Mouse (Mus musculus) macrophage (primary cell): ENCODE data around the gene Ccdc183. TPM values are rescaled to one million over a fixed set of nuclear protein-coding genes. Genes with fewer than 3 reads are reported as not detected.

Experiments
- H3K27ac ChIP-seq: fragments of 350-480 bp; formaldehyde crosslinking; 2 replicates; pipeline ENCODE4 v1.9.0; 2021
- H3K36me3 ChIP-seq: fragments of 350-480 bp; formaldehyde crosslinking; 2 replicates; pipeline ENCODE4 v1.9.0; 2021; ENCODE audit errors: inconsistent target
- H3K4me3 ChIP-seq: fragments of 350-480 bp; formaldehyde crosslinking; 2 replicates; pipeline ENCODE4 v1.9.0; 2021; ENCODE audit errors: inconsistent target
- H3K79me2 ChIP-seq: fragments of 350-480 bp; formaldehyde crosslinking; 2 replicates; pipeline ENCODE4 v1.9.0; 2021; ENCODE audit errors: inconsistent target
- WGBS: methylation state at CpG from one replicate; pipeline ENCODE4 v1.1.7; 2026; ENCODE audit warnings: inconsistent platforms; ENCODE audit not compliant: missing documents; 5-methylcytosine and 5-hydroxymethylcytosine counted together
- polyA plus RNA-seq: library from polyadenylated mRNA; stranded (reverse); fragments of 250-400 nt; gene quantifications from 3 replicates; pipeline ENCODE4 v1.2.4, GENCODE M21; 2018; ENCODE audit warnings: inconsistent platforms

Gene Ccdc183
- polyA plus RNA-seq, 1 experiment from 2014 or later, result not detected

DNA sequence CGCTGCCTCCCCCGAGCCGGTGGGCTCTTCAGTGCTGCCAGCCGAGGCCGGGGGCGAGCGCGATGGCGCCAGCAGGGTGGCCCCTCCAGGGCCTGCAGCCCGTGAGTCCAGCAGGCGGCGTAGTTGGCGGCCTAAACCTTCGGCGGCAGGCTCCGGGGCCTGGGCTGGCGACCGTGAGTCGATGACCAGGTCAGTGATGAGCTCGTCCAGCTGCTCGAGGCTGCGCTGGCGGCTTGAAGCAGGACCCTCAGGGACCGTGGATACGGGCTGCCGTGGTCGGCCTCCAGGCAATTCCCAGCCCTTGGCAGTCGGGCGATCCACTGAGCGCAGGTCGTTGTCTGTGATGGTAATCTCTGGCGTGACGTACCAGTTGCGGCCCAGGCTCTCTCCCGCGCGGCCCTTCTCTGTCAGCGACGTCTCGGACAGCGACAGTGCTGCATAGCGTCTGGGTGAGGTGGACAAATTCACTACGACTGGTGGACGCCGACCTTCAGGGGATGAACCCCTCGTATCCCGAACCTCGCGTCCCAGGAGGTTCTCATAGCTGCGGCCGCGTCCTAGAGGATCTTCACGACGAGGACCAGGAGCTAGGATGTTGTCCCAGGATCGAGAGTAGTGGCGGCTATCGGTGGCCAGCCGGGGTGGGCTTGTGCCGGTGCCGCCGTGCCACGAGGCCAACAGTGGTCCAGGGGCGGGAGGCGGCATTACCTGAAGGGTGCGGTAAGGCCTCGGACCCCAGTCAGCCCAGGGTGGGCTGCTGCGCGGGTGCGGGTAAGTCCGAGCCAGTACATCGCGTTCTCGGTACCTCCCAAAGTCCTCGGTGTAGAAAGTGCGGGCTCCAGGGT, 39.3 kb downstream of the Ccdc183 start:
- Histone ChIP-seq H3K4me3 (no peak overlapping the region), H3K27ac (no peak overlapping the region), H3K79me2 (no peaks in the 10 kb centered on the region), H3K36me3 (peaks cover 1% of the 10 kb centered on the region; the same call in 1 of the 2 replicates)
- 11% methylated on average over 73 of the region's 75 CpGs for WGBS

DNA sequence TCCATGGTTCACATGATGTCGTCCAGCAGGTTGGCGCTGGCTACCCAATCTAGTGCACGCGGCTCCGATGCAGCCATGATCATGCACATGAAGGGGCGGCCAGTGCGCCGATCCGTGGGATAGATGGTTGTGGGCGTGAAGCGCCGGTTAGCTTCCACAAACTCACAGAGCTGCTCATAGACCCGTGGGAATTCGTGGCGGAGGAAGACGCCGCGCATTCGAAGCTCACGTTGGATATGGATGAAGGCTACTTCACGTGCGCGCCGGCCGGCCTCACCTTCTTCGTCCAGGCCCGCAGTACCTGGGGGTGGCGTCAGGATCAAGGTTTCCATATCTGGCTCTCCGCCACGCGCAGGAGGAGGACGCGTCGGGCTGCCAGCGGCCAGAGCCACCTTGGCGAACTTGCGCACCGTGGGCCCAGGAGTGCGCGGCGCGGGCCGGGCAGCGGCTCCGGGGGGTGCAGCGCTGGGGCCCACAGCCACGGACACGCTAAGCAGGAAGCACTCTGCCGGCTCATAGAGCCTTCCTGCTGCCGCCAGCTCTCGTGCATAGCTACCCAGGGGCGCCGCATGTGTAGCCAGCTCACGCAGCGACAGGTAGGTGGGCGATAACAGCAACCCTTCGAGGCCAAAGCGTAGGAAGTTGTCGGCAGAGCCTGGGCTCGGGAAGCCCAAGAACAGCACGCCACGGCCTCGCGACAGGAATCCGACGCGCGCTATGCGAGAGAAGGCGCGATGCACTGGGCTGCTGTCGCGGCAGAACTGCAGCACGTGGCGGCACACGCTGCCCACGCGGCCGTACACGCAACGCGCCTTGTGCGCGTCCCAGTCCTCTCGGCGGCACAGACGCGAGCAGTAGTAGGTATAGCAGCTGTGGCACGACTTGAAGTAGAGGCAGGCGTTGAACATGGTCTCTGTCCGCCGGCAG, 40.2 kb downstream of the Ccdc183 start:
- no peaks in the 10 kb centered on the region for H3K79me2 ChIP-seq
- WGBS, result 30% methylated on average over 87 of the region's 92 CpGs
- no peak overlapping the region for H3K4me3 ChIP-seq
- no peak overlapping the region for H3K27ac ChIP-seq
- no peaks in the 10 kb centered on the region for H3K36me3 ChIP-seq

DNA sequence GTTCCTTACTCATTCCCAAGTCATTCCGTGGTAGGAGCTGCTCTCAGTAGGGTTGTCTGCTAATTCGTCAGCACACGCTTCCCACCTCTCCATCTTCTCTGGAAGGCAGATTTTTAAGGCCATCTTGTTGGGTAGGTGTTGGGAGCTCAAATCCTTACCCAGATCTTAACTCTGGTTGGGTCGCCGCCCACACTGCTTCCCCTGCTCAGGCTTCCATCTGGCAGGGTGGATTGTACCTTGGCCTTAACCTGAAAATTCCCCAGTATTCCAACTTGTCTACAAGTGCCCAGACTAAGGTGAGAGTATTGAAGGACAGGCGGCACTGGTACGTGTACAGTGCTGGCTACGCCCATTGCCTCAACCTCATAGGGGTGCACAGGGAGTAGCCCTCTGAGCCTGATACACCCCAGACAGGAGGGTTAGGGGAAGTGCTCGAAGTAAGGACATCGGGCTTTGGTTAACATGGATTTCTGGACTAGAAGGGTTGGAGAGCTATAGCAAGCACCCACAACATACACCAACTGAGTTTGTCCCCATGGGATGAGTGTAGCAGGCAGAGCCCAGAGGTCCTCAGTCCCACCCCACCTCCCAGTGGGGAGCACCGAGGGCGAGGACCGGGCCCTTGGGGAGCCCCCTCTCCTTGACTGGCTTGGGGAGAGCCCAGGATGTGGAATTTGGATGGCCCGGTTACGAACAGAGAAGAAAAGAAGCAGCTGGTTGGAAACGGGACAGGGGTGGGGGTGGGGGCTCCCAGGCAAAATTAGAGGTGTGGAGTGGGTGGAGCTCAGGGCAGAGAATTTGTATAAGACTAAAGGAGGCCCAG, 41.2 kb downstream of the Ccdc183 start:
- 95% methylated on average over 13 of the region's 16 CpGs for WGBS
- no peaks in the 10 kb centered on the region for H3K36me3 ChIP-seq
- H3K27ac ChIP-seq, result no peak overlapping the region
- H3K79me2 ChIP-seq, result no peaks in the 10 kb centered on the region
- no peak overlapping the region for H3K4me3 ChIP-seq

DNA sequence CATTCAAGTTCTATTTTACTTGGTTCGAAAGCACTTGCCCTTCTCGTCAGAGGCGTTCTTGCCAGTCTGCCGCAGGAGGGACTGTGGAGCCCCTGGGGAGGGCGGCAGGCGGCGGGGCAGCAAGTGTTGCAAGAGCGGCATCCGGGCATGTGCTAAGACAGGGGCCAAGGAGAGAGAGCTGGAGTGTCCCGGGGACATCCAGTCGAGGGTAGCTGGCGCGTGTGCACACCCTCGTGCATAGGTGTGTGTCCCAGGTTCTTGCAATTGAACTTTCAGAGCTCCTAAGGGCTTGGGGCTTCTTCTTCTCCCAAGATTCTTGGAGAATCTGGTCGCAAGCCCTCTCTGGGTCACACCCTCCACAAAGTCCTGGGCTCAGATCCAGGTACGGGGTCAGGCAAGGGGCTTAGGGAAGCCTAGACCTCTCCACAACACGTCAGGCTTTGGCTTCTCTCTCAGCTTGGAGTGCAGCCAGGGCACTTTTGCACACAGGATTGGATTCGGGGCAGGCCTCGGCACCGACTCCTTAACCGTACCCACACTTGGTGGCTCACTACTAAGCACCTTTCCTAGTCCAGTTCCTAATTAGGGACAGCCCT, 41.9 kb downstream of the Ccdc183 start:
- Histone ChIP-seq H3K27ac (peak overlapping the region; percentile 52; the same call in 1 of the 2 replicates), H3K36me3 (no peaks in the 10 kb centered on the region), H3K79me2 (no peaks in the 10 kb centered on the region), H3K4me3 (peak overlapping the region; percentile 43)
- whole genome bisulfite sequencing, result 27% methylated on average over 21 of the region's 21 CpGs

DNA sequence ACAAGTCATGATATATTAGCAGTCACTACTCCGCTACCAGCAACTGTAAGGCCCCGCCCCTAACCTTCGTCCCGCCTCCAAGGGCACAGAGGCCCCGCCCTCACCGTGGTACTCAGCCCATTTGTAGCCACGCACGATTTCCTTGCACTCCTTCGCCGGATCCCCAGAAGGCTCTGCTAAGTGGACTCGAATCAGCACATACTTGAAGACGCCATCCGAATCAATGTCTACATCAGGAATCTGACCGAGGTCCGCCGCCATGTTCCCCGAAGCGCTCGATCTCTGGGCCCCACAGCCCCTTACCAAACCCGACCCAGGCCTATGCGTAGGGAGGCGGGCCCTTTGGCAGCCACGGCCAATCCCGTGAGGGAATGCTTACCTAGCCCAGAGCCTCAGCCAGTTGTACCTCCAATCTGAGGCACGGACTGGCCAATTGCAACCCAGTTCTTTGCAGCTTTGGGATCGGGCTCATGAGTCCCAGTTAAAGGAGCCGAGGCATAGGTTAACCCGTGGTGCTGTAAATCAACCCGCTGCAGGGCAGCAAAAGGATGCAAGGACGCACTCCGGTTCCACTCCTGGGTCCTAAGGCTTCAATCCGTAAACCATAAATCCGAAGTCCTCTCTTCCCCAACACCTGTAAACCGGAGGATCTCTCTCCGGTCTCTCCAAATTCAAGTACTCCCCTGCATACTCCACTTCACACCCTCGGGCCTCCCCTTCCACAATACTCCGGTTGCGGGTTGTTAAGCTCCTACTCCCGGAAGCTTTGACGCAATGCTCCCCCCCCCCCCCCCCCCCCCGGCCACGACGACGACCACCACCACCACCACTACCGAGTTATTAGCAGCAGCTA, 42.7 kb downstream of the Ccdc183 start, which contains the start of the genes Mamdc4 and Phpt1:
Mamdc4 (minus strand) TSS at position 267 of the 853 bp plus-strand sequence.
Phpt1 (minus strand) TSS at position 646 of the 853 bp plus-strand sequence.
- Histone ChIP-seq H3K36me3 (no peaks in the 10 kb centered on the region), H3K4me3 (peak within 1 kb of the TSS; percentile 43), H3K27ac (peak within 1 kb of the TSS; percentile 52), H3K79me2 (no peaks in the 10 kb centered on the region)
- WGBS, result under 1% methylated on average over 39 of the region's 45 CpGs

DNA sequence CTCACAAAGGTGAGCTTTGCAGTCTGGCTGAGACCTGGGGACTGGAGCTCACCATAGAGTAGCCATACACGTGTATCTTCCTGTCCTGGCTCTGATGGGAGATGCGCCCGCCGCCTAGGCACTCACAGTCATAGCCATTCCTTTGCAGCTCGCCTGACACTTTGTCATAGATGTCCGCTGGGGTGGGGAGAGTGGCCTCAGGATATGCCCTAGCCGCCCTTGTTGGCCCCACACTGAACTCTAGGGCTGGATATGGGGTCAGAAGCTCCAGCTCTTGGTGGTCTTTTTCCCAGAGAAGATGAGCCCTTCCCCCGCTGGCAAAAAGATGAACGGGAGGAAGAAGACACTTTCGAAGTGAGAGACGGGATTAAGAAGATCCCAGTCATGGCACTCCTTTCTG, 43.3 kb downstream of the Ccdc183 start:
- H3K36me3 ChIP-seq, result no peaks in the 10 kb centered on the region
- peak overlapping the region; percentile 43 for H3K4me3 ChIP-seq
- 24% methylated on average over 11 of the region's 11 CpGs for WGBS
- H3K79me2 ChIP-seq, result no peaks in the 10 kb centered on the region
- peak overlapping the region; percentile 52 for H3K27ac ChIP-seq

DNA sequence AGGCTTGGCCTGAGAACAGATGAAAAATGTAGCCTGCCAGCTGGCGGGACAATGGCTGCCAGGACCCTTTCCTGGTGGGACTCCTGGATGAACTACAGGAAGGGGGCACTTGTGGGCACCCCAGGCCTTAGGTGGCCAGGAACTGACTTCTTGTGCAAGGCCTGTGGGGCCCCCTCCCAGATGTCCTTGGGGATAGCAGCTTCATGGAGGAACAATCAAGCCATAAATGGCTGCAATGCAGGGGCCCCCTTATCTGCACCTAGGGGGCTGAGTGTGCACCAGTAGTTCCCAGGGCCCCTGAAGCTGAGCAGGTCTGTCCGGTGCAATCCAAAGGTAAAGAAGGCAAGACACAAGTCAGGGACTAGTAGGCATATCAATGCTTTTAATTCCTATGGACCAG, 44.4 kb downstream of the Ccdc183 start:
- WGBS, result 100% methylated on average over 2 of the region's 2 CpGs
- H3K27ac ChIP-seq, result no peak overlapping the region
- H3K36me3 ChIP-seq, result no peaks in the 10 kb centered on the region
- no peak overlapping the region for H3K4me3 ChIP-seq
- no peaks in the 10 kb centered on the region for H3K79me2 ChIP-seq

DNA sequence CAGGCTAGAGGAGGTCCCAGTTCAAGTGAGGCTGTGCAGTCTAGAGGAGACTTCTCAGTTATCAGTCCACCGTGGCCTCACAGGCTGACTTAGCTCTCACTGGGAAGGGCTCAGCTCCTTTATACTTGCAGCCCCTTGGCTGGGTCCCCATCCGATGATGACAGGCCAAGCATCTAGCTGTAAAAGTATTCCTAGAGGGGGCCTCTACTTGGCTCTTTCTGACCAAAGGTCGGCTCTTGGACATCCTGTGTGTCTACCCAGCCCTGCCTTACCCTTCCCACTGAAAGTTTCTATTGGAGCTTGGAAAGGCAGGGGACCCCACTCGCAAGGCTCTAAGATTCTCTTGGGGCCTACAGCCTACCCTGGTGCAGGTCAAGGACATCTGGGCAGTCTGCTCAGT, 46.3 kb downstream of the Ccdc183 start:
- Histone ChIP-seq H3K4me3 (no peak overlapping the region), H3K27ac (no peak overlapping the region), H3K36me3 (no peaks in the 10 kb centered on the region), H3K79me2 (no peaks in the 10 kb centered on the region)
- 98% methylated on average over 4 of the region's 4 CpGs for WGBS

DNA sequence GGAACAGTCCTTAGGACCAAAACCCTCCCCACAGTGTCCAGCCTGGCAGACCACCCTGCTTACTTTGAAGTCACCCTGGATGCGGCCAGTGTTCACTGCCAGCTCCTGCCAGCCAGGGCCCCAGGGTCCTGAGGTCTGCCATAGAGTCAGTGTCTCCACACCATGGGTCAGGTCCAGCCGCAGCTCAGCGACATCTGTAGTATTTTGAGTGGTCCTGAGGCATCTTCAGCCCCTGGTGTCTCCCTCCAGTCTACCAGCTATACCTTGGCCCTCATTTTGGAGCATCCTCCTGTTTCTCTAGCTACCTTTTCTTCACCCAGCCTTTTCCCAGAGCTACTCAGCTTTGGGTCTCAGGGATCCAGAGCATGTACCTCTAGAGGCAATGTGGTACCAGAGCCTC, 48.2 kb downstream of the Ccdc183 start:
- Histone ChIP-seq H3K27ac (no peak overlapping the region), H3K79me2 (no peaks in the 10 kb centered on the region), H3K4me3 (no peak overlapping the region), H3K36me3 (no peaks in the 10 kb centered on the region; the same call in 1 of the 2 replicates)
- WGBS, result 100% methylated on average over 3 of the region's 3 CpGs

DNA sequence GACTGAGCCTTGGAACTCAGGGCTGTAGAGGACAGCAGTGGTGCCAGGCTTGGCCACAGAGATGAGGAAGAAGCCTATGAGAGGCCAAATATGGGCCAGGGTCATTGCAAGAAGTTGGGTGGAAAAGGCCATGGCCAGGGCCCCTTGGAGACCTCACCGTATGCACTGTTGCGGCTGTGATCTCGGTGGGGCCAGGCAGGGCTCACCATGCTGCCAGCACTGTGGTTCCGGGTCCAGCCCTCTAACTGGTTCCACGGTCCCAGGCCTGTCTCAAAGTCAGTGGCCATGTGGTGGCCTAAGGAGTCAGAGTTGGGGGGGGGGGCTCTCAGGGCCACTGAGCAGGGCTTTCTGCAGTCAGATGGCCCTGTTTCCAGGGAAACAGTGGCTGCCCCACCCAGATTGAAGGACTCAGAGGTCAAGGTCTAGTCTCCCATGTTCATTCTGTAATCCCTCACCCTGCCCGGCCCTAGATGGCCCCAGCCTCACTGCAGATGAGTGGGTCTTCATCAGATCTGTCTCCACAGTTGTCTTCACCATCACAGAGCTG, 48.9 kb downstream of the Ccdc183 start:
- WGBS, result 93% methylated on average over 6 of the region's 6 CpGs
- Histone ChIP-seq H3K36me3 (peaks cover 6% of the 10 kb centered on the region), H3K79me2 (no peaks in the 10 kb centered on the region), H3K27ac (no peak overlapping the region), H3K4me3 (no peak overlapping the region)

DNA sequence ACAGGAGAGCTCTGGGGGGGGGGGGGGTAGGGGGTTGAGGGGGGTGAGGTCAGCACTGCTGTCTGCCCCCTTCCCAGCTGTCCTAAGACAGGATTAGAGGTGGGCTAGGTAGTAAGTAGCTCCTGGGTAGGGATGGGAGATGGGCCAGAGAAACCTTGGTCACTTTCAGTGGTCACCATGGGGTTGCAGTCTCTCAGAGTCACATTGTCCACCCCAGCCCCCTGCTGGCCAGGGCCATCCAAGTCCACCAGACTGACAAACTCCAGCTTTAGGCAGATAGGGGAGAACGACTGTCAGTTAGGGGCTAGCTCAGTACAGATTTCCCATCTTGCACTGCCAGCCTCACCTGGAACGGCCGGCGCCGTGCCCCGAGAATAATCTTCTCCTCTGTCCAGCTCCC, 50.9 kb downstream of the Ccdc183 start:
- Histone ChIP-seq H3K4me3 (no peak overlapping the region), H3K27ac (no peak overlapping the region), H3K36me3 (peaks cover 26% of the 10 kb centered on the region), H3K79me2 (no peaks in the 10 kb centered on the region)
- 96% methylated on average over 6 of the region's 6 CpGs for WGBS

DNA sequence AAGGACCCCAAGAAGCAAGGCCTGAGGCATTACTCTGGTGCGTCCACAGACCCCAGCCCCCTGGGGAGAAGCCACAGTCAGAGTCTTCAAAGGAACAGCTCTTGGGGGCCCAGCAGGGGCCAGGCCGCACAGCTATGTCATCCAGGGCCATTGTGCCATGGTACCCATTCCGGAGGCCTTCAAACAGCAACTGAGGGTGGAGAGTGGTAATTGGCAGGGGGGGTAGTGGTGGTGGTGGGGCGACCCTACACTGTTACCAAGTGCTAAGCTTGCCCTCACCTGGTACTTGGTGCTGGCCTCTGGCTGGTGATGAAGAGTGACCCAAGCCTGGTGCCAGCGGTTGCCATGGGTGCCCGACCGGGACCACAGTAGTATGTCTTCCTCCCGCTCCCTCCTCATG, 51.7 kb downstream of the Ccdc183 start:
- no peak overlapping the region for H3K27ac ChIP-seq
- H3K36me3 ChIP-seq, result peaks cover 34% of the 10 kb centered on the region
- 90% methylated on average over 8 of the region's 8 CpGs for WGBS
- no peak overlapping the region for H3K4me3 ChIP-seq
- H3K79me2 ChIP-seq, result no peaks in the 10 kb centered on the region; the same call in 1 of the 2 replicates

DNA sequence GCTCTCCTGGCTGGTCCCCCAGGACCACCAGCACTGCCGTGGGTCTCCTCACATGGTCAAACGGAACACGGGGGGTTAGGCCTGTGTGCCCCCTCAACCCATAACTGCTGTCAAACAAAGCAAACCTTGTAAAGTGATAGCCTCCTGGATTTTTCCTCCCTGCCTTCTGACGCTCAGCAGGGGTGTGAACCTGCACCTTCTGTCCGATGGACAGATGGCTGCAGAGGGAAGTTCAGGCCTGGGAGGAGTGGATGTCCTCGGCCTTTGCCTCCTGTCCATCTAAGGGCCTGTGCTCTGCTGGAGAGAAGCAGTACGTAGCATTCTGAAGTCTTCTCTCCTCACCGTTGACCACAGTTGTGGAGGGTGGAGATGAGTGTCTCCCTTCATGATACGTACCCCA, 55.5 kb downstream of the Ccdc183 start:
- peaks cover 33% of the 10 kb centered on the region for H3K79me2 ChIP-seq
- no peak overlapping the region for H3K4me3 ChIP-seq
- H3K27ac ChIP-seq, result no peak overlapping the region
- H3K36me3 ChIP-seq, result peaks cover 41% of the 10 kb centered on the region
- 94% methylated on average over 9 of the region's 9 CpGs for WGBS
